Mouse (Mus musculus): ENCODE results near the gene Pex19. TPM values are rescaled to one million over a fixed set of nuclear protein-coding genes. Genes with fewer than 3 reads are reported as not detected.

Gene Pex19
- polyA plus RNA-seq, 1 experiment = 1.4 TPM

GRCm38 (mm10) chr1:172103619-172104018, 22.9 kb upstream of the Pex19 start:
- peaks cover 88% of the 10 kb centered on the region for H3K36me3 ChIP-seq (ENCODE audit: control insufficient read depth)
- no peaks in the 10 kb centered on the region for H3K9me3 ChIP-seq (ENCODE audit: control insufficient read depth, low read length)
- TF ChIP-seq TAL1 (IDR thresholded peaks at IDR 0.05; ENCODE audit: low read length) (no peak), GATA1 (IDR thresholded peaks at IDR 0.05; ENCODE audit: low read length) (no peak)
- no peak overlapping the region for H3K4me3 ChIP-seq (replicated peaks)
- no peaks in the 10 kb centered on the region for H3K27me3 ChIP-seq (ENCODE audit: control insufficient read depth)
- no peaks in the 10 kb centered on the region for H3K4me1 ChIP-seq (ENCODE audit: control insufficient read depth)

- no peaks in the 10 kb centered on the region for H3K9me3 ChIP-seq (ENCODE audit: control insufficient read depth, low read length)
- peaks cover 94% of the 10 kb centered on the region for H3K36me3 ChIP-seq (ENCODE audit: control insufficient read depth)
- no peaks in the 10 kb centered on the region for H3K4me1 ChIP-seq (ENCODE audit: control insufficient read depth)
- H3K4me3 ChIP-seq (replicated peaks) = no peak overlapping the region
- TF ChIP-seq TAL1 (IDR thresholded peaks at IDR 0.05; ENCODE audit: low read length) (no peak), GATA1 (IDR thresholded peaks at IDR 0.05; ENCODE audit: low read length) (no peak)
- no peaks in the 10 kb centered on the region for H3K27me3 ChIP-seq (ENCODE audit: control insufficient read depth)
Observed at GRCm38 (mm10) chr1:172105101-172105500, 21.5 kb upstream of the Pex19 start.

GRCm38 (mm10) chr1:172107777-172108477, 18.6 kb upstream of the Pex19 start:
- Histone ChIP-seq H3K27me3 (ENCODE audit: control insufficient read depth) (no peaks in the 10 kb centered on the region), H3K4me3 (replicated peaks) (no peak overlapping the region), H3K4me1 (ENCODE audit: control insufficient read depth) (no peaks in the 10 kb centered on the region), H3K36me3 (ENCODE audit: control insufficient read depth) (peaks cover 96% of the 10 kb centered on the region), H3K9me3 (ENCODE audit: control insufficient read depth, low read length) (no peaks in the 10 kb centered on the region)
- TF ChIP-seq GATA1 (IDR thresholded peaks at IDR 0.05; ENCODE audit: low read length) (no peak), TAL1 (IDR thresholded peaks at IDR 0.05; ENCODE audit: low read length) (no peak)

- Histone ChIP-seq H3K36me3 (ENCODE audit: control insufficient read depth) (peaks cover 98% of the 10 kb centered on the region), H3K27me3 (ENCODE audit: control insufficient read depth) (no peaks in the 10 kb centered on the region), H3K4me1 (ENCODE audit: control insufficient read depth) (no peaks in the 10 kb centered on the region), H3K4me3 (replicated peaks) (no peak overlapping the region), H3K9me3 (ENCODE audit: control insufficient read depth, low read length) (no peaks in the 10 kb centered on the region)
- TF ChIP-seq TAL1 (IDR thresholded peaks at IDR 0.05; ENCODE audit: low read length) = no peak
- TF ChIP-seq GATA1 (IDR thresholded peaks at IDR 0.05; ENCODE audit: low read length) = no peak
Observed at GRCm38 (mm10) chr1:172116948-172117347, 9.6 kb upstream of the Pex19 start.

GRCm38 (mm10) chr1:172119100-172119499, 7.5 kb upstream of the Pex19 start:
- Histone ChIP-seq H3K4me1 (ENCODE audit: control insufficient read depth) (no peaks in the 10 kb centered on the region), H3K27me3 (ENCODE audit: control insufficient read depth) (no peaks in the 10 kb centered on the region), H3K36me3 (ENCODE audit: control insufficient read depth) (peaks cover 95% of the 10 kb centered on the region), H3K9me3 (ENCODE audit: control insufficient read depth, low read length) (no peaks in the 10 kb centered on the region), H3K4me3 (replicated peaks) (no peak overlapping the region)
- TF ChIP-seq GATA1 (IDR thresholded peaks at IDR 0.05; ENCODE audit: low read length) (no peak), TAL1 (IDR thresholded peaks at IDR 0.05; ENCODE audit: low read length) (no peak)

- Histone ChIP-seq H3K4me1 (ENCODE audit: control insufficient read depth) (no peaks in the 10 kb centered on the region), H3K27me3 (ENCODE audit: control insufficient read depth) (no peaks in the 10 kb centered on the region), H3K36me3 (ENCODE audit: control insufficient read depth) (peaks cover 89% of the 10 kb centered on the region), H3K9me3 (ENCODE audit: control insufficient read depth, low read length) (no peaks in the 10 kb centered on the region), H3K4me3 (replicated peaks) (no peak overlapping the region)
- TF ChIP-seq TAL1 (IDR thresholded peaks at IDR 0.05; ENCODE audit: low read length) = no peak
- no peak for TF ChIP-seq GATA1 (IDR thresholded peaks at IDR 0.05; ENCODE audit: low read length)
Observed at GRCm38 (mm10) chr1:172119720-172120119, 6.8 kb upstream of the Pex19 start.

- TF ChIP-seq GATA1 (IDR thresholded peaks at IDR 0.05; ENCODE audit: low read length) (no peak), TAL1 (IDR thresholded peaks at IDR 0.05; ENCODE audit: low read length) (no peak)
- peaks cover 60% of the 10 kb centered on the region for H3K36me3 ChIP-seq (ENCODE audit: control insufficient read depth)
Observed at GRCm38 (mm10) chr1:172122671-172123070, 3.9 kb upstream of the Pex19 start.

GRCm38 (mm10) chr1:172124572-172124971, 2.0 kb upstream of the Pex19 start:
- TF ChIP-seq GATA1 (IDR thresholded peaks at IDR 0.05; ENCODE audit: low read length) (no peak), TAL1 (IDR thresholded peaks at IDR 0.05; ENCODE audit: low read length) (no peak)
- no peaks in the 10 kb centered on the region for H3K27me3 ChIP-seq (ENCODE audit: control insufficient read depth)
- H3K36me3 ChIP-seq (ENCODE audit: control insufficient read depth) = peaks cover 53% of the 10 kb centered on the region
- no peaks in the 10 kb centered on the region for H3K9me3 ChIP-seq (ENCODE audit: control insufficient read depth, low read length)
- H3K4me3 ChIP-seq (replicated peaks) = no peak overlapping the region
- peaks cover 17% of the 10 kb centered on the region for H3K4me1 ChIP-seq (ENCODE audit: control insufficient read depth)

More at GRCm38 (mm10) chr1:172122671-172123070, 3.9 kb upstream of the Pex19 start:
- Histone ChIP-seq H3K4me3 (replicated peaks) (no peak overlapping the region), H3K4me1 (ENCODE audit: control insufficient read depth) (peaks cover 12% of the 10 kb centered on the region), H3K9me3 (ENCODE audit: control insufficient read depth, low read length) (no peaks in the 10 kb centered on the region), H3K27me3 (ENCODE audit: control insufficient read depth) (no peaks in the 10 kb centered on the region)

GRCm38 (mm10) chr1:172127487-172127886, 932 bp downstream of the Pex19 start:
- no peaks in the 10 kb centered on the region for H3K27me3 ChIP-seq (ENCODE audit: control insufficient read depth)
- H3K4me1 ChIP-seq (ENCODE audit: control insufficient read depth) = peaks cover 17% of the 10 kb centered on the region
- peak overlapping the region; percentile 95 for H3K4me3 ChIP-seq (replicated peaks)
- peaks cover 47% of the 10 kb centered on the region for H3K36me3 ChIP-seq (ENCODE audit: control insufficient read depth)
- no peaks in the 10 kb centered on the region for H3K9me3 ChIP-seq (ENCODE audit: control insufficient read depth, low read length)
- no peak for TF ChIP-seq GATA1 (IDR thresholded peaks at IDR 0.05; ENCODE audit: low read length)
- TF ChIP-seq TAL1 (IDR thresholded peaks at IDR 0.05; ENCODE audit: low read length) = no peak

Data from erythroblast, embryonic 14.5 days (primary cell).